Mouse (Mus musculus) kidney, adult 2 months (tissue): Measurements from ENCODE around the gene Gm30737. TPM values are rescaled to one million over a fixed set of nuclear protein-coding genes. Genes with fewer than 3 reads are reported as not detected.
"Not testable (repeated sequence)": the region's sequence is repeated elsewhere in the genome, so short reads cannot be mapped to it uniquely, and the experiment has no call there.

Source experiments
- DNase-seq: peaks from one replicate; pipeline ENCODE4 v3.0.0; 2021
- H3K27ac ChIP-seq: fragments of 200-500 bp; 2 replicates; pipeline ENCODE4 v1.5.1; 2012; ENCODE audit warnings: low read depth, low read length, control low read depth, inconsistent platforms; ENCODE audit not compliant: insufficient read depth
- H3K27me3 ChIP-seq: fragments of 200-500 bp; replicated peaks from 2 replicates; pipeline ENCODE4 v1.6.1; 2012; ENCODE audit warnings: mild to moderate bottlenecking, moderate library complexity, low read length, inconsistent platforms; ENCODE audit not compliant: control insufficient read depth, insufficient read depth
- H3K36me3 ChIP-seq: fragments of 200-500 bp; 2 replicates; pipeline ENCODE4 v1.6.1; 2012; ENCODE audit warnings: mild to moderate bottlenecking, moderate library complexity, low read length, inconsistent platforms; ENCODE audit not compliant: control insufficient read depth, insufficient read depth
- H3K4me1 ChIP-seq: fragments of 200-500 bp; 2 replicates; pipeline ENCODE4 v1.6.1; 2011; ENCODE audit warnings: low read length; ENCODE audit not compliant: control insufficient read depth, insufficient read depth
- H3K4me3 ChIP-seq: fragments of 200-500 bp; 2 replicates; pipeline ENCODE4 v1.5.1; 2011; ENCODE audit warnings: mild to moderate bottlenecking, low read depth, low read length, control low read depth; ENCODE audit not compliant: insufficient read depth
- WGBS: fragments of 180-500 bp; shearing (Covaris S2); methylation state at CpG from one replicate; pipeline ENCODE4 v1.1.7; 2018; 5-methylcytosine and 5-hydroxymethylcytosine counted together
- polyA plus RNA-seq: library from polyadenylated mRNA; depleted of rRNA; stranded (reverse); fragments of >200 nt; gene quantifications from 2 replicates; pipeline ENCODE4 v1.2.3, GENCODE M21; 2012; rRNA removed

The Gm30737 gene
- not detected in 2 replicates for polyA plus RNA-seq

DNA sequence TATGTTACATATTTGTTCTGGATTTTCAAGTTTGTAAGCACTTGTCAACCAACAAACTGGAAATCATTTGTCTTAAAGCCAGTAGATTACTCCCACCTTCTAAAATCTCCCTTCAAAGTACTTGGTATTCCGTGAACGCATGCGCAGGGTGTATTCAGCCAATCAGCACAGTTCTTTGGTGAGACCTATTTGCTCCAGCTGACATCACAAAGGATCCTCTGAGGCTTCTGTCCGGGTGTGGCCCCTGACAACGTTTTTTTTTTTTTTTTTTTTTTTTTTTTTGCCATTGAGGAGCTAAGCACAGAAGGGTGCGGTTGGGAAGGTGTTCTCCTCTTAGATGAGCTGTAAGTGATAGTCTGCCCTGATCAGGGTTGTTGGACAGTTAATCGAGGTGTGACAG is at the start of gene Gm30737:
Gm30737 (plus strand) TSS at position 301 of the 400 bp plus-strand sequence.
- no CpG with 5 or more reads among the region's 7 CpGs for WGBS
- not testable (repeated sequence) for H3K36me3 ChIP-seq, H3K27ac ChIP-seq, H3K27me3 ChIP-seq, H3K4me1 ChIP-seq, DNase-seq, H3K4me3 ChIP-seq
